Mouse (Mus musculus): ENCODE data around the gene Cxcl16. TPM values are rescaled to one million over a fixed set of nuclear protein-coding genes. Genes with fewer than 3 reads are reported as not detected.

Gene Cxcl16
- 4.3 TPM for polyA plus RNA-seq (2015; fragmentation: Illumina TruSeq; extraction: RNeasy Lipid Tissue Mini Kit (QIAGEN cat#74804); ENCODE audit: insufficient read depth, low read depth, low replicate concordance)

DNA sequence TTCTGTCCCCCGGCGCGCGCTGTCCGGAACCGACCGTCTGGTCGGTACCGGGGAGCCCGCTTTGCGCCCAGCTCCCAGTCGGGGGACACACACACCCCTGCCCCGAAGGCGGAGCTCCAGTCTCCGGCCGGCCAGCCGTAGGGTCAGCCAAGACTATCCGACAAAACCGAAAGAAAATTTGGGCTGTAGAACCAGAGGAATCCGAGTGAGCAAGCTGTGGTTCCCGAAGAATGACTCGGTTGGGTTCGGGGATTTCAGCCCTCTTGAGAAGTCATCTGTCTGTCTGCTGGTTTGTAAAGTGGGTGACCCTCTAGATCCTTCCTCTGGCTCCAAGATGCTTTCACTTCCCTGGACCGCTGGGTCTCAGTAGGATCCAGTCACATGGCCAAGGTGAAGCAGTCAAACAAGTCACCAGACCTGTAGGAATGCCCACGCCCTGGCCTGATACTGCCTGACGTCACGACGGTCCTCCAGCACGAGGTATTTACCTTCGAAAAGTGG is at the start of gene Cxcl16:
Gene Cxcl16 (minus strand): TSS at position 384 of the 501 bp plus-strand sequence.

GRCm38 (mm10) chr11:70504970-70505369 is 45.2 kb upstream of the Cxcl16 start, which contains the start of gene Tm4sf5:
Gene Tm4sf5, plus strand, starts transcription at chr11:70505244.

DNA sequence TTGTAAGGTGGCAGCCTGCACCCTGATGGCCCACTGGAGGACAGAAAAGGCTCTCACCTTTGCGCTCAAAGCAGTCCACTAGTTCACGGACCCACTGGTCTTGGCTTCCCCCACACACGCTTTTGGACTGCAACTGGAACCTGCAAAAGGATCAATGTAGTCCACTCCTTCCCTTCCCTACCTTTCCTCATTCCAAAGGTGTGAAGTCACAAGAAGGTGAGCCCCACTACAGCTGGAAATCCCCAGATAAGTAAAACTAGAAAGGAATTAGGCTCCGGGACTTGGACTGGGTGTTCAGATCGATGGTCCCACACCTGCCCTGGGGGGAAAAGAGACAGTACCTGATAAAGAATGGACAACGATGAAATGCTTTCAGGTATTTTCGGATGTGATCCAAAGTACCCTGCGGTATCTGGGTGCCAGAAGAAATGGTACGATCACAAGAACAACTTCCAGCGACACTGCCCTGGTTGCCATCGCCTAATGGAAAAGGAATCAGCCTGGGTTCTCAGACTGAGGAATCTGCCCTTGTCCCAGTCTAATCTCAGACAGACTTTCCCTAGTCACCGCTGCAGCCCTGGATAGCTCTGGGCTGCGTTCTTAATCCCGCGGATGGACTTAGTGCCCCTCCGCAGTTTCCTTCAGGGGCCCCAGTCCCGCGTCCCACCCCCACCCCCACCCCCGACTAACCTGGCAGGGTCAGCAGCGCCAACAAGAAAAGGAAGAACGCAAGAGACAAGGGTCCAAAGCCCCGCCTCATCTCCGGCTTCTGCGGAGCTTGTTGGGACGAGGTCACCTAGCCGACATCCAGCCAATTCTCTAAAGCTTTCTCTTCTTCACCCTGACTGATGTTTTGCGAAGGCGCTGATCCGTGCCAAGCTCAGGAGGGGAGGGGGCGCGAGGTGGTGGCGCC is 840 bp downstream of the Cxcl16 start, which contains the start of gene Zmynd15:
Gene Zmynd15 (plus strand): TSS at position 746 of the 913 bp plus-strand sequence.

DNA sequence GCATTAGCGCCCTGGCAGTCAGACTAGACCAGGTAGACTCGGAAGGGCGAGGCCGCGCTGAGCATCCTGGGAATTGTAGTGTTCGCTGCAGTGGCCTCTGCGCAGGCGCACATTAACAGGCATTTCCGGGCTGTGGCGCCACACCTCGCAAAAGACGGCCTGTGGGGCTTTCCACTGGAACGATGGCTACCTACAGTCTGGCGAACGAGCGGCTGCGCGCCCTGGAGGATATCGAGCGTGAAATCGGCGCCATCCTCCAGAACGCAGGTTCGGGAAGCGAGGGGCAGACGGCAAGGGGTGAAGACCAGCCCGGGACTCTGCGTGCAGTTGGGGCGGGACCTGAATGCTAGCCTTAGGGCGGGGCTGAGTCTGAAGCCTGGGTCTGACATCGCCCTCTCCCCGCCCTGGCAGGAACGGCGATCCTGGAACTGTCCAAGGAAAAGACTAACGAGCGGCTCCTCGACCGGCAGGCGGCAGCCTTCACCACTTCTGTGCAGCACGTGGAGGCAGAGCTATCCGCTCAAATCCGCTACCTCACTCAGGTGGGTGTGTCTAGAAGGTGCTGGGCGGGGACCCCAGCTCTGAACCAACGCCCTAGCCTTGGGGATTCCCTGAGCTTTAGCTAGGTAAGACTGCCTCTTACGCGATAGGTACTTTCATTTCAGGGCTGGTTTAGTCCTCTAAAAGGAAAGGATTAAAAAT is 7.8 kb downstream of the Cxcl16 start, which contains the start of gene Med11:
Gene Med11 (plus strand): TSS at position 123 of the 702 bp plus-strand sequence.

GRCm38 (mm10) chr11:70432048-70432894 is 27.5 kb downstream of the Cxcl16 start, which contains the start of gene Arrb2:
Gene Arrb2, plus strand, starts transcription at chr11:70432635.

GRCm38 (mm10) chr11:70409594-70410296 is 50.0 kb downstream of the Cxcl16 start, which contains the start of gene Pelp1:
Gene Pelp1, minus strand, starts transcription at chr11:70410031.

Other genes starting within 250 kb of the Cxcl16 start
- gene Slc16a11, start 247.2 kb downstream of the Cxcl16 start, polyA plus RNA-seq (2015; fragmentation: Illumina TruSeq; extraction: RNeasy Lipid Tissue Mini Kit (QIAGEN cat#74804); ENCODE audit: insufficient read depth, low read depth, low replicate concordance) = 1.8 TPM
- 1.4 TPM for gene Slc16a13, start 238.9 kb downstream of the Cxcl16 start, polyA plus RNA-seq (2015; fragmentation: Illumina TruSeq; extraction: RNeasy Lipid Tissue Mini Kit (QIAGEN cat#74804); ENCODE audit: insufficient read depth, low read depth, low replicate concordance)
- 3.7 TPM for gene Bcl6b, start 230.2 kb downstream of the Cxcl16 start, polyA plus RNA-seq (2015; fragmentation: Illumina TruSeq; extraction: RNeasy Lipid Tissue Mini Kit (QIAGEN cat#74804); ENCODE audit: insufficient read depth, low read depth, low replicate concordance)
- gene 0610010K14Rik, start 222.1 kb downstream of the Cxcl16 start, polyA plus RNA-seq (2015; fragmentation: Illumina TruSeq; extraction: RNeasy Lipid Tissue Mini Kit (QIAGEN cat#74804); ENCODE audit: insufficient read depth, low read depth, low replicate concordance) = 18.4 TPM
- gene Gm21988, start 220.2 kb downstream of the Cxcl16 start, polyA plus RNA-seq (2015; fragmentation: Illumina TruSeq; extraction: RNeasy Lipid Tissue Mini Kit (QIAGEN cat#74804); ENCODE audit: insufficient read depth, low read depth, low replicate concordance) = 8.0 TPM
- 80.2 TPM for gene Rnasek, start 220.1 kb downstream of the Cxcl16 start, polyA plus RNA-seq (2015; fragmentation: Illumina TruSeq; extraction: RNeasy Lipid Tissue Mini Kit (QIAGEN cat#74804); ENCODE audit: insufficient read depth, low read depth, low replicate concordance)
- gene Alox12, start 204.6 kb downstream of the Cxcl16 start, polyA plus RNA-seq (2015; fragmentation: Illumina TruSeq; extraction: RNeasy Lipid Tissue Mini Kit (QIAGEN cat#74804); ENCODE audit: insufficient read depth, low read depth, low replicate concordance) = 3.0 TPM
- gene Alox12e, start 137.4 kb downstream of the Cxcl16 start, polyA plus RNA-seq (2015; fragmentation: Illumina TruSeq; extraction: RNeasy Lipid Tissue Mini Kit (QIAGEN cat#74804); ENCODE audit: insufficient read depth, low read depth, low replicate concordance) = not detected
- gene Alox15, start 108.0 kb downstream of the Cxcl16 start, polyA plus RNA-seq (2015; fragmentation: Illumina TruSeq; extraction: RNeasy Lipid Tissue Mini Kit (QIAGEN cat#74804); ENCODE audit: insufficient read depth, low read depth, low replicate concordance) = 2.8 TPM
- 4.6 TPM for gene Pelp1, start 50.0 kb downstream of the Cxcl16 start, polyA plus RNA-seq (2015; fragmentation: Illumina TruSeq; extraction: RNeasy Lipid Tissue Mini Kit (QIAGEN cat#74804); ENCODE audit: insufficient read depth, low read depth, low replicate concordance)
- 29.3 TPM for gene Arrb2, start 27.3 kb downstream of the Cxcl16 start, polyA plus RNA-seq (2015; fragmentation: Illumina TruSeq; extraction: RNeasy Lipid Tissue Mini Kit (QIAGEN cat#74804); ENCODE audit: insufficient read depth, low read depth, low replicate concordance)
- 6.4 TPM for gene Med11, start 8.1 kb downstream of the Cxcl16 start, polyA plus RNA-seq (2015; fragmentation: Illumina TruSeq; extraction: RNeasy Lipid Tissue Mini Kit (QIAGEN cat#74804); ENCODE audit: insufficient read depth, low read depth, low replicate concordance)
- gene Zmynd15, start 551 bp downstream of the Cxcl16 start, polyA plus RNA-seq (2015; fragmentation: Illumina TruSeq; extraction: RNeasy Lipid Tissue Mini Kit (QIAGEN cat#74804); ENCODE audit: insufficient read depth, low read depth, low replicate concordance) = 0.70 TPM
- gene Tm4sf5, start 45.3 kb upstream of the Cxcl16 start, polyA plus RNA-seq (2015; fragmentation: Illumina TruSeq; extraction: RNeasy Lipid Tissue Mini Kit (QIAGEN cat#74804); ENCODE audit: insufficient read depth, low read depth, low replicate concordance) = 0.89 TPM
- not detected for gene Vmo1, start 54.6 kb upstream of the Cxcl16 start, polyA plus RNA-seq (2015; fragmentation: Illumina TruSeq; extraction: RNeasy Lipid Tissue Mini Kit (QIAGEN cat#74804); ENCODE audit: insufficient read depth, low read depth, low replicate concordance)
- gene Gltpd2, start 59.2 kb upstream of the Cxcl16 start, polyA plus RNA-seq (2015; fragmentation: Illumina TruSeq; extraction: RNeasy Lipid Tissue Mini Kit (QIAGEN cat#74804); ENCODE audit: insufficient read depth, low read depth, low replicate concordance) = not detected
- gene Psmb6, start 65.4 kb upstream of the Cxcl16 start, polyA plus RNA-seq (2015; fragmentation: Illumina TruSeq; extraction: RNeasy Lipid Tissue Mini Kit (QIAGEN cat#74804); ENCODE audit: insufficient read depth, low read depth, low replicate concordance) = 69.1 TPM
- not detected for gene Gm40193, start 73.0 kb upstream of the Cxcl16 start, polyA plus RNA-seq (2015; fragmentation: Illumina TruSeq; extraction: RNeasy Lipid Tissue Mini Kit (QIAGEN cat#74804); ENCODE audit: insufficient read depth, low read depth, low replicate concordance)
- 6.0 TPM for gene Pld2, start 80.1 kb upstream of the Cxcl16 start, polyA plus RNA-seq (2015; fragmentation: Illumina TruSeq; extraction: RNeasy Lipid Tissue Mini Kit (QIAGEN cat#74804); ENCODE audit: insufficient read depth, low read depth, low replicate concordance)
- 17.6 TPM for gene Mink1, start 102.9 kb upstream of the Cxcl16 start, polyA plus RNA-seq (2015; fragmentation: Illumina TruSeq; extraction: RNeasy Lipid Tissue Mini Kit (QIAGEN cat#74804); ENCODE audit: insufficient read depth, low read depth, low replicate concordance)
- gene 4930544D05Rik, start 155.9 kb upstream of the Cxcl16 start, polyA plus RNA-seq (2015; fragmentation: Illumina TruSeq; extraction: RNeasy Lipid Tissue Mini Kit (QIAGEN cat#74804); ENCODE audit: insufficient read depth, low read depth, low replicate concordance) = not detected
- gene Chrne, start 159.2 kb upstream of the Cxcl16 start, polyA plus RNA-seq (2015; fragmentation: Illumina TruSeq; extraction: RNeasy Lipid Tissue Mini Kit (QIAGEN cat#74804); ENCODE audit: insufficient read depth, low read depth, low replicate concordance) = not detected
- gene Gp1ba, start 179.1 kb upstream of the Cxcl16 start, polyA plus RNA-seq (2015; fragmentation: Illumina TruSeq; extraction: RNeasy Lipid Tissue Mini Kit (QIAGEN cat#74804); ENCODE audit: insufficient read depth, low read depth, low replicate concordance) = not detected
- gene Rnf167, start 187.3 kb upstream of the Cxcl16 start, polyA plus RNA-seq (2015; fragmentation: Illumina TruSeq; extraction: RNeasy Lipid Tissue Mini Kit (QIAGEN cat#74804); ENCODE audit: insufficient read depth, low read depth, low replicate concordance) = 37.6 TPM
- 17.3 TPM for gene Slc25a11, start 187.5 kb upstream of the Cxcl16 start, polyA plus RNA-seq (2015; fragmentation: Illumina TruSeq; extraction: RNeasy Lipid Tissue Mini Kit (QIAGEN cat#74804); ENCODE audit: insufficient read depth, low read depth, low replicate concordance)
- 118 TPM for gene Pfn1, start 194.7 kb upstream of the Cxcl16 start, polyA plus RNA-seq (2015; fragmentation: Illumina TruSeq; extraction: RNeasy Lipid Tissue Mini Kit (QIAGEN cat#74804); ENCODE audit: insufficient read depth, low read depth, low replicate concordance)
- 16.0 TPM for gene Eno3, start 197.2 kb upstream of the Cxcl16 start, polyA plus RNA-seq (2015; fragmentation: Illumina TruSeq; extraction: RNeasy Lipid Tissue Mini Kit (QIAGEN cat#74804); ENCODE audit: insufficient read depth, low read depth, low replicate concordance)
- 17.9 TPM for gene Spag7, start 209.4 kb upstream of the Cxcl16 start, polyA plus RNA-seq (2015; fragmentation: Illumina TruSeq; extraction: RNeasy Lipid Tissue Mini Kit (QIAGEN cat#74804); ENCODE audit: insufficient read depth, low read depth, low replicate concordance)
- 9.5 TPM for gene Camta2, start 228.1 kb upstream of the Cxcl16 start, polyA plus RNA-seq (2015; fragmentation: Illumina TruSeq; extraction: RNeasy Lipid Tissue Mini Kit (QIAGEN cat#74804); ENCODE audit: insufficient read depth, low read depth, low replicate concordance)
- 2.5 TPM for gene Inca1, start 240.2 kb upstream of the Cxcl16 start, polyA plus RNA-seq (2015; fragmentation: Illumina TruSeq; extraction: RNeasy Lipid Tissue Mini Kit (QIAGEN cat#74804); ENCODE audit: insufficient read depth, low read depth, low replicate concordance)
- gene Kif1c, start 240.6 kb upstream of the Cxcl16 start, polyA plus RNA-seq (2015; fragmentation: Illumina TruSeq; extraction: RNeasy Lipid Tissue Mini Kit (QIAGEN cat#74804); ENCODE audit: insufficient read depth, low read depth, low replicate concordance) = 13.3 TPM

Data from pancreas, adult 10 weeks (tissue).